Mouse (Mus musculus): ENCODE data around the gene Efcab11.

DNA sequence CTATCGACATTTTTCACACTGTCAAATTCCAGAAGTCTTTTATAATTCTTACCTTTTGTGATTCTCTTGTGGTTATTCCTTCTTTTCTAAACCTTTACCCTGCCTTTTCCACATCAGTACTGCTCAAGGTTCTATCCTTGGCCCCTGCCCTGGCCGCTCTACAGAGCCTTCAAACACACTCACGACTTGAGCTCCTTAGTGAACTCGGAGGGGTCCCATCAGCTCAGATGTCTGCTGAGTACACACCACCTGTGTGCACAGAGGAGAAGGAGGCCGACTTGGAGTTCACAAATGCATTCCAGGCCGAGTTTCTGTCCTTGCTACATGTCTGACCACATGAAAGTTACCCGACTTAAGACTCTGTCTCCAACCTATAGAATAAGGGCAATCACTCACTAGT lies 113.2 kb downstream of the Efcab11 start:
- TF ChIP-seq MAX (IDR thresholded peaks at IDR 0.05; ENCODE audit: low read length) (no peak), MAZ (IDR thresholded peaks at IDR 0.05; ENCODE audit: low read depth, low read length) (no peak), CTCF (IDR thresholded peaks at IDR 0.05 in 2 of 3, conservative IDR thresholded peaks at IDR 0.05 in 1 of 3; ENCODE audit: control insufficient read depth in 1 of 3, insufficient read depth in 1 of 3, low read depth in 2 of 3, low read length in 3 of 3, poor library complexity in 1 of 3, severe bottlenecking in 1 of 3) (no peak), ZMIZ1 (IDR thresholded peaks at IDR 0.05; ENCODE audit: low read depth, low read length) (no peak), POLR2AphosphoS2 (IDR thresholded peaks at IDR 0.05; ENCODE audit: low read length) (no peak), MYC (IDR thresholded peaks at IDR 0.05; ENCODE audit: low read depth, low read length) (no peak), MXI1 (IDR thresholded peaks at IDR 0.05; ENCODE audit: low read depth, low read length) (no peak), POLR2A (IDR thresholded peaks at IDR 0.05; ENCODE audit: control insufficient read depth in 1 of 2, insufficient read depth in 1 of 2, low read depth in 1 of 2, low read length in 2 of 2, poor library complexity in 1 of 2) (no peak), TBP (IDR thresholded peaks at IDR 0.05; ENCODE audit: low read depth, low read length) (no peak)
